Mouse (Mus musculus): Measurements from ENCODE around the gene Tshr. TPM values are rescaled to one million over a fixed set of nuclear protein-coding genes. Genes with fewer than 3 reads are reported as not detected.
A peak's percentile ranks its signal among the peaks of the same experiment; 100 is the strongest.
"Not testable (repeated sequence)": the region's sequence is repeated elsewhere in the genome, so short reads cannot be mapped to it uniquely, and the experiment has no call there.

The Tshr gene
- polyA plus RNA-seq, 1 experiment from 2014 or later = 0.73 TPM

GRCm38 (mm10) chr12:91579665-91580064, 195.3 kb downstream of the Tshr start:
- Histone ChIP-seq H3K4me1 (0 out of 2 replicates have a peak, but pooled peaks cover 3% of the 10 kb centered on the region), H3K27me3 (no peaks in the 10 kb centered on the region), H3K9me3 (no peaks in the 10 kb centered on the region), H3K9ac (no peak overlapping the region), H3K27ac (no peak overlapping the region), H3K36me3 (peaks cover 52% of the 10 kb centered on the region), H3K4me2 (no peak overlapping the region), H3K4me3 (no peak overlapping the region)
- ATAC-seq (ENCODE audit: insufficient number of reproducible peaks, insufficient read depth, low FRiP score, low TSS enrichment, low read depth) = no peak
- WGBS = 91% methylated on average over 2 of the region's 2 CpGs

GRCm38 (mm10) chr12:91581204-91582070, 197.1 kb downstream of the Tshr start:
- 87% methylated on average over 6 of the region's 6 CpGs for WGBS
- H3K4me2 ChIP-seq = no peak overlapping the region
- H3K27ac ChIP-seq = no peak overlapping the region
- H3K4me3 ChIP-seq = no peak overlapping the region
- peaks cover 51% of the 10 kb centered on the region for H3K36me3 ChIP-seq
- peaks cover 3% of the 10 kb centered on the region; the same call in 1 of the 2 replicates for H3K4me1 ChIP-seq
- H3K27me3 ChIP-seq = no peaks in the 10 kb centered on the region
- ATAC-seq (ENCODE audit: insufficient number of reproducible peaks, insufficient read depth, low FRiP score, low TSS enrichment, low read depth) = no peak
- no peak overlapping the region for H3K9ac ChIP-seq
- H3K9me3 ChIP-seq = no peaks in the 10 kb centered on the region

- H3K4me2 ChIP-seq = no peak overlapping the region
- ATAC-seq (ENCODE audit: insufficient number of reproducible peaks, insufficient read depth, low FRiP score, low TSS enrichment, low read depth) = peak; percentile 52; the same call in 1 of the 2 replicates
- H3K27ac ChIP-seq = no peak overlapping the region
- 72% methylated on average over 6 of the region's 6 CpGs for WGBS
- no peak overlapping the region for H3K4me3 ChIP-seq
- H3K9me3 ChIP-seq = no peaks in the 10 kb centered on the region
- H3K9ac ChIP-seq = no peak overlapping the region
- H3K27me3 ChIP-seq = no peaks in the 10 kb centered on the region
- peaks cover 44% of the 10 kb centered on the region for H3K36me3 ChIP-seq
- H3K4me1 ChIP-seq = peaks cover 10% of the 10 kb centered on the region
Measured at GRCm38 (mm10) chr12:91582362-91583002, 198.1 kb downstream of the Tshr start.

- Histone ChIP-seq H3K36me3 (peaks cover 34% of the 10 kb centered on the region), H3K9ac (no peak overlapping the region), H3K9me3 (no peaks in the 10 kb centered on the region), H3K4me2 (no peak overlapping the region), H3K27ac (no peak overlapping the region), H3K4me1 (peaks cover 10% of the 10 kb centered on the region), H3K4me3 (no peak overlapping the region), H3K27me3 (no peaks in the 10 kb centered on the region)
- 90% methylated on average over 6 of the region's 6 CpGs for WGBS
- no peak for ATAC-seq (ENCODE audit: insufficient number of reproducible peaks, insufficient read depth, low FRiP score, low TSS enrichment, low read depth)
Measured at GRCm38 (mm10) chr12:91583409-91583808, 199.0 kb downstream of the Tshr start.

GRCm38 (mm10) chr12:91585206-91585605, 200.8 kb downstream of the Tshr start:
- WGBS = 93% methylated on average over 3 of the region's 3 CpGs

GRCm38 (mm10) chr12:91585815-91586214, 201.5 kb downstream of the Tshr start:
- Histone ChIP-seq H3K36me3 (peaks cover 30% of the 10 kb centered on the region), H3K4me1 (peaks cover 13% of the 10 kb centered on the region)
- H3K9me3 ChIP-seq; ATAC-seq (ENCODE audit: insufficient number of reproducible peaks, insufficient read depth, low FRiP score, low TSS enrichment, low read depth); H3K4me2 ChIP-seq; H3K27ac ChIP-seq; H3K4me3 ChIP-seq; H3K27me3 ChIP-seq; H3K9ac ChIP-seq: not testable (repeated sequence)
- WGBS = 88% methylated on average over 4 of the region's 4 CpGs

More at GRCm38 (mm10) chr12:91585206-91585605, 200.8 kb downstream of the Tshr start:
- Histone ChIP-seq H3K27me3 (no peaks in the 10 kb centered on the region), H3K4me1 (peaks cover 10% of the 10 kb centered on the region), H3K9me3 (no peaks in the 10 kb centered on the region), H3K4me2 (no peak overlapping the region), H3K4me3 (no peak overlapping the region), H3K36me3 (peaks cover 30% of the 10 kb centered on the region), H3K27ac (no peak overlapping the region), H3K9ac (no peak overlapping the region)
- ATAC-seq (ENCODE audit: insufficient number of reproducible peaks, insufficient read depth, low FRiP score, low TSS enrichment, low read depth) = no peak

- Histone ChIP-seq H3K4me3 (peak overlapping the region; percentile 91), H3K27me3 (no peaks in the 10 kb centered on the region), H3K9me3 (no peaks in the 10 kb centered on the region), H3K4me1 (peaks cover 17% of the 10 kb centered on the region), H3K4me2 (peak overlapping the region; percentile 66), H3K9ac (peak overlapping the region; percentile 100), H3K27ac (no peak overlapping the region), H3K36me3 (peaks cover 30% of the 10 kb centered on the region)
- ATAC-seq (ENCODE audit: insufficient number of reproducible peaks, insufficient read depth, low FRiP score, low TSS enrichment, low read depth) = no peak
- WGBS = 47% methylated on average over 3 of the region's 3 CpGs
Measured at GRCm38 (mm10) chr12:91587077-91587476, 202.7 kb downstream of the Tshr start.

- no peak for ATAC-seq (ENCODE audit: insufficient number of reproducible peaks, insufficient read depth, low FRiP score, low TSS enrichment, low read depth)
- H3K4me1 ChIP-seq = peaks cover 14% of the 10 kb centered on the region
- peak overlapping the region; percentile 100 for H3K27ac ChIP-seq
- H3K4me2 ChIP-seq = peak overlapping the region; percentile 66
- H3K27me3 ChIP-seq = no peaks in the 10 kb centered on the region
- H3K36me3 ChIP-seq = peaks cover 26% of the 10 kb centered on the region
- no peaks in the 10 kb centered on the region for H3K9me3 ChIP-seq
- H3K9ac ChIP-seq = peak overlapping the region; percentile 100
- peak overlapping the region; percentile 91 for H3K4me3 ChIP-seq
- 19% methylated on average over 5 of the region's 5 CpGs for WGBS
Measured at GRCm38 (mm10) chr12:91587491-91588033, 203.2 kb downstream of the Tshr start.

- H3K9ac ChIP-seq = peak overlapping the region; percentile 100
Measured at GRCm38 (mm10) chr12:91588176-91588669, 203.9 kb downstream of the Tshr start.

GRCm38 (mm10) chr12:91588670-91589541, 204.5 kb downstream of the Tshr start:
- Histone ChIP-seq H3K27ac (peak overlapping the region; percentile 100), H3K36me3 (peaks cover 17% of the 10 kb centered on the region), H3K4me2 (peak overlapping the region; percentile 66), H3K27me3 (no peaks in the 10 kb centered on the region), H3K9ac (peak overlapping the region; percentile 100), H3K4me1 (peaks cover 14% of the 10 kb centered on the region), H3K9me3 (no peaks in the 10 kb centered on the region), H3K4me3 (peak overlapping the region; percentile 91)
- no peak for ATAC-seq (ENCODE audit: insufficient number of reproducible peaks, insufficient read depth, low FRiP score, low TSS enrichment, low read depth)
- under 1% methylated on average over 68 of the region's 83 CpGs for WGBS

More at GRCm38 (mm10) chr12:91588176-91588669, 203.9 kb downstream of the Tshr start:
- H3K36me3 ChIP-seq = peaks cover 22% of the 10 kb centered on the region
- H3K27me3 ChIP-seq = no peaks in the 10 kb centered on the region
- H3K27ac ChIP-seq = peak overlapping the region; percentile 100
- under 1% methylated on average over 32 of the region's 32 CpGs for WGBS
- peak; percentile 91 for ATAC-seq (ENCODE audit: insufficient number of reproducible peaks, insufficient read depth, low FRiP score, low TSS enrichment, low read depth)
- peak overlapping the region; percentile 91 for H3K4me3 ChIP-seq
- peak overlapping the region; percentile 66 for H3K4me2 ChIP-seq
- peaks cover 14% of the 10 kb centered on the region for H3K4me1 ChIP-seq
- no peaks in the 10 kb centered on the region for H3K9me3 ChIP-seq

GRCm38 (mm10) chr12:91589542-91589846, 205.1 kb downstream of the Tshr start:
- Histone ChIP-seq H3K4me3 (peak overlapping the region; percentile 91), H3K9me3 (no peaks in the 10 kb centered on the region), H3K4me1 (peaks cover 14% of the 10 kb centered on the region), H3K9ac (peak overlapping the region; percentile 100), H3K4me2 (peak overlapping the region; percentile 66), H3K27me3 (no peaks in the 10 kb centered on the region), H3K36me3 (peaks cover 12% of the 10 kb centered on the region), H3K27ac (peak overlapping the region; percentile 100)
- 0% methylated on average over 11 of the region's 11 CpGs for whole genome bisulfite sequencing
- no peak for ATAC-seq (ENCODE audit: insufficient number of reproducible peaks, insufficient read depth, low FRiP score, low TSS enrichment, low read depth)

All from embryonic facial prominence, embryonic 13.5 days (tissue).